Mouse (Mus musculus) gastrocnemius, adult 2 months (tissue): Measurements from ENCODE around the gene A930018P22Rik. TPM values are rescaled to one million over a fixed set of nuclear protein-coding genes. Genes with fewer than 3 reads are reported as not detected.
"Not testable (repeated sequence)": the region's sequence is repeated elsewhere in the genome, so short reads cannot be mapped to it uniquely, and the experiment has no call there.

Experiments used
- DNase-seq: peaks from one replicate; pipeline ENCODE4 v3.0.0; 2022
- H3K27ac ChIP-seq: fragments of 200-600 bp; 2 replicates; pipeline ENCODE4 v1.8.1; 2022; ENCODE audit warnings: mild to moderate bottlenecking
- H3K4me3 ChIP-seq: fragments of 200-600 bp; 2 replicates; pipeline ENCODE4 v1.8.1; 2022; ENCODE audit warnings: mild to moderate bottlenecking, moderate library complexity
- CTCF ChIP-seq: fragments of 200-600 bp; IDR thresholded peaks from 2 replicates; pipeline ENCODE4 v1.8.1; 2022; ENCODE audit warnings: antibody characterized with exemption, mild to moderate bottlenecking, moderate library complexity
- intact Hi-C: fragments of 180-260 bp; cut with DNase I; formaldehyde crosslinking; loops from one replicate; pipeline ENCODE4 v1.15.1; 2025
- total RNA-seq, 2 experiments: library from RNA; stranded (reverse); gene quantifications; 2 replicates each; pipeline ENCODE4 v1.2.3; 2021

A930018P22Rik gene
- total RNA-seq, 2 experiments from 2014 or later: 0.39 to 0.61 TPM

DNA sequence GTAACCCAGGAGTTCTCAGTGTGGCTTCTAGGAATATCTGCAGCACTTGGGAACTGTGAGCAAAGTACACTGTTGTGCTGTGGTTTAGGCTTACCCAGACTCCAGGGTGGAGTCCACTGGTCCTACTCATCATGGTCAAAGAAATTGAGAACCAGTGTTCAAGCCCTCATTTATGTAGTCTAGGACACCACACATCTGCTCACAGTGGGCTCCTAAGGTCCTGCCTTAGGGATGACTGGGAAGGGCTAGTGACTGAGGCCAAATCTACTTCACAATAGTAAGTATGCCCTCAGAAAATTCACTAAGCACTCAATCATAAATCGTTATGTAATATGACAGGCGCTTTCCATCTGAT is 23.4 kb upstream of the A930018P22Rik start:
- no peak overlapping the region for H3K4me3 ChIP-seq
- intact Hi-C loops: no loop called here
- DNase-seq: no peak
- no peak for TF ChIP-seq CTCF
- no peak overlapping the region for H3K27ac ChIP-seq

DNA sequence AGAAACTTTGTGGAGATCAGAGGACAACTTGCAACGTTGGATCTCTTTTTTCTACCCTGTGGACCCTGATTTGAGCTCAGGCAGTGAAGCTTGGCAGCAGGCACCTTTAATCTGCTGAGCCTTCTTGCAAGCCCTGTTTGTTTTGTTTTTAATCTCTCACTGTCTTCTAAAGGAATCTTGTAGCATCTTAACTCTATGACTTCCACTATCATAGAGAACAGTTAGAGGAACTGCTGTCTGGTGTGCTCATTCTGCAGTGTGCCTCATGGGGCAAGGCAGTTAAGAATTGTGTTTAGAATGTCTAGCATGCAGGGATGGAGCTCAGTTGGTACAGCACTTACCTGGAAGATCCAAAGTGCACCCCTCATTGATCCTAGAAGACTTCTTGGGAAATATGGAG is 22.6 kb upstream of the A930018P22Rik start:
- TF ChIP-seq CTCF: no peak
- no peak overlapping the region for H3K4me3 ChIP-seq
- intact Hi-C loops: no loop called here

DNA sequence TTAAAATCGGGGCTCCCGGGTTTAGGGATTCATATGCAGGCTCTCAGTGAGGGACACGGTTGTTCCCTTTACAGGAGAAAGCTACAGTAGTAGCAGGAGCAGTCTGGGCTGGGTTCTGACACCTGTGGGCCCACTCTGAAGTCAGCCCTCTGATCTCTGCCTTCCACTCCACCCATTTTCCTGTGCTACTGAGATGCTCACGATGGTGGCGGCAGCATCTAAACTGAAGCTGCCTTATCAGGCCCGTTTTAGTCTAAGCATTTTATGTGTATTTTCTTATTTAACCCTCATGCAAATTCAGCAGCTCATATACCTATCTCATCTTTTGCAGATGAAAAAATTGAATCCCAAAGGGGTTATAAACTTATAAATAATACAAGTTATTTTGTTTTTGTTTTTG is 17.8 kb upstream of the A930018P22Rik start:
- intact Hi-C loops: no loop called here
- Histone ChIP-seq H3K4me3 (no peak overlapping the region), H3K27ac (no peak overlapping the region)
- DNase-seq: no peak
- no peak for TF ChIP-seq CTCF

More for the DNA sequence above, 22.6 kb upstream of the A930018P22Rik start:
- no peak overlapping the region for H3K27ac ChIP-seq
- no peak for DNase-seq

DNA sequence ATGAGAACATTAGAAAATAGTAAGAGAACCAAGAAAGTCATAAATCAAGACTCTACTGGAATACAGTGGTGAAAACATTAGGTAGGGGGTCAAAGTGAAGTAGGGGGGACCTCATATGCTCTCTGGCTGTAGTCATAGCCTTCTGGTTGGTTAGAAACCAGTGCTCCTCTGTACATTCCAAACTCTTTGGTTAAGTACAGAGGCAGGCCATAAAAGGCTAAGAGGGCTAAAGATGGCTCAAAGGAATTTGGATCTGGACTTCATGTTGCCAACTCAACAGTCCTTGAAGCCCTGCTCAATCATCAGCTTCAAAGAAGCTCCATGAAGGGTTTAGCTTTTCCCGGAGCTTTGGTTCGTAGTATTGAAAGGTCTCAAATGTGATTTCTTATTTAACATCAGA is 13.5 kb upstream of the A930018P22Rik start:
- H3K4me3 ChIP-seq, intact Hi-C loops, H3K27ac ChIP-seq, DNase-seq: not testable (repeated sequence)

DNA sequence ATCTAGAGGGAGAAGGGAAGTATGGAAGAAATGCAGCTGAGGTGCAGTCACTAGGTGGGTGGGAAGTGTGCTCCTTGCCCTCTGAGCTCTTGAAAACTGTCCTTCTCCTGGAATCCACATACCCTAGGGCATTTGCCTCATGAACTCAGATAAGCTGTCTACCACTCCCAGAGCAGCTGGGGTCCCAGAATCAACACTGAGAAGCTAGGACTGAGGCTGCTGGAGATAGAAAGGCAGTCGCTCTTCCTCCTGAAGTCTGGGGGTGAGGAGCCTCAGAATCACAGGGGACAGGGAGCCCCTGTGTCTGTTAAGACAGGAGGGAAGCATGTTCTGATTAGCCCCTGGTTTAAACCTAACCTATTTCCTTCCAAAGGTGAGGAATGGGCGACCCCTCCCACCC is 13.0 kb upstream of the A930018P22Rik start:
- no peak for DNase-seq
- TF ChIP-seq CTCF: no peak
- Histone ChIP-seq H3K27ac (no peak overlapping the region; the same call in 1 of the 2 replicates), H3K4me3 (no peak overlapping the region)
- intact Hi-C loops: no loop called here

DNA sequence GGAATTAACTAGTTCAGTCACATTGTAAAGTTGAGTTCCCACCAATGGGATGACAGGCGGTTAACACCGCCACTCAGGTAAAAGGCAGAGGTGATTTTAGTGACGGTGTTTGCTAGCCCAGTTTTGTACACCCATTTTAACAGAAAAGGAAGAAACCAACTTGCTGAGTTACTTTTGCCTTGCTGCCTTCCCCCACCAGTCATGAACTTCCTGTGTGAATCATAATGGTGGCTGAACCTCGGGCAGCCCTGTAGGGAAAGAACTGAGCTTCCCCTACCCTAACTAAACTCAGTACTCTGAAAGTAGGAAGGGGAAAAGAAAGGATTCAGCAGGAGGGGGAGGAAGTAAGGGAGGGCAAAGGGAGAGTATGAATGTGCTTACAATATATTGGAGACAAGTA is 12.5 kb upstream of the A930018P22Rik start:
- TF ChIP-seq CTCF: no peak
- intact Hi-C loops: no loop called here
- Histone ChIP-seq H3K27ac (no peak overlapping the region), H3K4me3 (no peak overlapping the region)
- DNase-seq: no peak

DNA sequence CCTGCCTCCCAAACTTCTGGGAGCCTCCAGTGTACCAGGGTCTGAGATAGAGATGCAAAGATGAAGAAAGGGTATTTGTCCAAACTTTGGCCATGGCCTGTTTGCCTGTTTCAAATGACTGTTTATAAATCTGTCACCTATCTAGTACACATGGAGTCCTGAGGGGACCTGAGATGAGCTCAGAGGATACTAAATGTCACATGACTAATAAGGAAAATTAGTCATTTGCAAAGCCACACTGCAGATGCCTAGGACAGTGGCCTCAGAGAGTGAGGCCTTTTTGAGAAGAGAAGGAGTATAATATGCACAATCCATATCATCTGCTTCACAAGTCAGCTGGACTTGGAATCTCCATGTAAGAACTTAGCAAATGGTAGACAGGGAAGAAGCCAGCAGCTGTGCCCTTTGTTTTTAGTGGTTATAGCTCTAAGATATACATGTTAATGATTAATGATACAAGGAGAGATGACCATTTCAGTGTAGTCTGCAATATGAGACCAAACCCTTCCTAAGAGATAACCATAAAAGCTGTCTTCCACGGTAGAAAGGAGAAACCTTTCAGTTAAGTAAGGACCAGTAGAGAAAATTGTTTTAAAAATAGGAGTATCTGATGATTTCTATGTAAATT is 11.3 kb upstream of the A930018P22Rik start:
- intact Hi-C loops, H3K4me3 ChIP-seq, H3K27ac ChIP-seq, DNase-seq: not testable (repeated sequence)

DNA sequence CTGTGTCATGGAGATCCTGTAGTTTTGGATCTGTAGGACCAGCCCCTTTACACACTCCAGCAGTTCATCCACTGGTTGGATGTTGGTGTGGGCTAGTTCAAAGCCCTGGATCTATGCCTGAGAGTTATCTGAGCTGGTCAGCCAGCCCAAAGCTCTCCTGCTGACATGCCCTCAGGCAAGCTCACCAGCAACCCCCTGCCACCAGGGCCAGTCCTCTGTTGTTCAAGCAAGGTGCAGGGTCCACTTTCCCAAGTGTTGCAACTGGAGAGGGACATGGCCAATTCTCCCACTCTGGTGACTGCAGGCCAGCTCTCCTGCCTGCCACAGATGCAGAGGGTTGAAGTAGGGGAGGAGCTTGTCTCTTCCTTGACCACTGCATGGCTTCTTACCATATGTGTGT is 9.0 kb upstream of the A930018P22Rik start:
- DNase-seq, intact Hi-C loops, H3K4me3 ChIP-seq, H3K27ac ChIP-seq: not testable (repeated sequence)

DNA sequence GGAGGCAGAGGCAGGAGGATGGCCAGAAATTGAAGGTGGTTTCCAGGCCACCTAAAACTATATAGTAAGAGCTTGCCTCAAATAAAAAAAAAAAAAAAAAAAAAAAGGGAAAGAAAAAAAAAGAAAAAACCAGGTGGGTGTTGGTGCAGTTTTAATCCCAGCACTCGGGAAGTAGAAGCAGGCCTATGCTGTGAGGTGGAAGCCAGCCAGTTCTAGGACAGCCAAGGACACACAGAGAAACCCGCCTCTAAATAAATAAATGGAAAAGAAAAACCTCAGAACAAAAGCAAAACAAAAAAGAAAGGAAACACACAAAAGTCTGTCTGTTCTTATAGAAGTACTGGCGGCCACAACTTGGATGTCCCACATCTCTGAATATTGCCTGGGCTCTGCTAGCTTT is 7.7 kb upstream of the A930018P22Rik start:
- no peak for DNase-seq
- H3K4me3 ChIP-seq: no peak overlapping the region
- no peak overlapping the region for H3K27ac ChIP-seq
- intact Hi-C loops: no loop called here
- no peak for TF ChIP-seq CTCF

DNA sequence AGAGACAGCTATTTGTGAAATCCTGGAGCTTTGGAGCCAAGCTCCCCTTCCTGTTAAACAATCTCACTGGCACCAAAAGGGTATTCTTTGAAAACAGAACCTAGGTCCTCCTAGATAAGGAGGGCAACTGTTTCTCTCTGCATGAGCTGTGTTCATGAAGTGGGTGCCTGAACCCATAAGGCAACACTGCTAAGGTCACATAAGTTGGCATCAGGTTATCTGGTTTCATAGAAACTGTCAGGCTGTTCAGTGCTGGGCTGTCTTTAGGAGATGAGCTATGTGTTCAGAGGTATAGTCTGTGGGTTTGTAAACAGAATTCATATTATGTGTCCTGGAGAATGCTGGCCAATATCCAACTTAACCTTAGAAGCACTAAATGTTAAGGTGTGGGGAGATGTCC is 5.4 kb upstream of the A930018P22Rik start:
- H3K4me3 ChIP-seq, intact Hi-C loops, H3K27ac ChIP-seq, DNase-seq: not testable (repeated sequence)

DNA sequence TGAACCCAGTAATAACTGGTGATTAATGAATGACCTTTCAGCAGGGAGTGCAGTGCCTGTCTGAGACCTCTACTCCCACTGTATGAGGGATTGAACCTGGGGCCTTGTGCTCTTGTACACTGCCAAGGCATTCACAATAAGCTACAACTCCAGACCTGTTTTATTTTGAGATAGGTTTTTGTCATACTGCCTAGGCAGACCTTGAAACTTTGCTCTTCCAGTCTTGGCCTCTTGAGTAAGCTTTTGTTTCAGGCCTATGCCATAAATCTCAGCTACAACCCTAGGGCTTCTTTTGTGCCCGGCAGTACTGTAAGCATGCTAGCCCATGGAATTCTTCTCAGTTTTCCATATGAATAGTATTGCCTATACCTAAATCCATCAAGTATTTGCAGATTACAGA is 3.5 kb upstream of the A930018P22Rik start:
- intact Hi-C loops: no loop called here
- no peak for DNase-seq
- Histone ChIP-seq H3K27ac (peak overlapping the region; percentile 93), H3K4me3 (no peak overlapping the region)
- no peak for TF ChIP-seq CTCF

DNA sequence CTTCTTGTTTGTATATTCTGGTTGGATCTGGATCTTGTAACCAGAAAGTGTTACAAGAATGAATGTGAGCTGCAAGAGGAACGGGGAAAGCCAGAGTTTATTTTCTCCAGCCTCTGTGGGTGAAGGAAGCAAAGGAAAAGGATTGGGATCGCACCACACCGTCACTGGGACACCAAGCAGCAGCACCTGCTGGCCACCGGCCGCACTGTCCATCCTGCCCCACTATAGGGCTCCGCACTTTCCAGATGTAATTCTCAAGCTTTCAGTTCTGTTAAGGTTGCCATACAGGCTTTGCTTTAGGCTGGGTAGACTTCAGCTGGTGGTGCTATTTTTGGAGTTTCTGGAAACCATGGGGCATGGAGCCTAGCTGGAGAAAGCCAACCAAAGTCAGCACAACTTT is 2.3 kb upstream of the A930018P22Rik start:
- Histone ChIP-seq H3K4me3 (peak overlapping the region; percentile 52), H3K27ac (peak overlapping the region; percentile 93)
- DNase-seq: peak; percentile 56
- intact Hi-C loops: loop anchor here (5.0 kb wide), 1 partner anchor 472 kb away; the partner anchor contains the start of gene Cstf3
- TF ChIP-seq CTCF: peak; percentile 35; the same call in 1 of the 2 replicates

DNA sequence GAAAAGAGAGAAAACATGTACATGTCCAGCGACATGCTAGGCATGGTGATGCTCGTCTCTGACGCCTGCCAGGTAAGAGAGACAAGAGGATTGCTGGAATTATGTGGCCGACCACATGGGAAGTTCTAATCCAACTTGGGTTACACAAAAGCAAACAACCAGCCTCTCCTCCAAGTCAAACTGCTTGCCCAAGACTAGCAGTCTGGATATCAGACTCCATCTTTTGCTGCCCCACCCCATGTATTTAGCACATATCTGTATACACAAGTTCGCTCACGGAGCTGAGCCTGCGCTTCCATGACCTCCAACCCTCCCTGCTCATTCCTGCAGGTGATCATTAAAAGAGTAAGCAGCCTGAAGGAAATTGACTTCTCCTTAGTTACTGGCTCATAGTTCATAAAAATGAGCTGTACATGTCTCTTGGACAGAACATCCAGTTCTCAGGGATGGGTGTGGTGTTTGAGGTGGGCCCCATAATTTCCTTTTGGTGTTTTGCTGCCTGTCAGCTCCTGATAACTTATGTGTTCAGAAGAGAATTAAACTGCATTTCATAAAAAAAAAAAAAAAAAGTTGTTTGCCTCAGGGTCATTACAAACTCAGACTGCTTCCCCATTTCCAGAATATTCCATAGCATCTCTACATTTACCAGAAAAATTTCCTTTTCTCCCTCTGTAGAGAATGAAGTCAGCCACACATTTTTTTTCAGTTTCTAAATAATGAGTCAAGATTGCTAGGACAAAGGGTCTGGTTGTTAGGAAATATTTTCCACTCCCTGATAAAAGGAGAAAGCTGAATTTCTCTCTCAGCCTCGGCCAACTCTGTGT is 676 bp upstream of the A930018P22Rik start:
- intact Hi-C loops: loop anchor here (2.0 to 5.0 kb wide), 2 partner anchors 87 to 470 kb away; partner anchors contain the start of gene Cstf3
- no peak for TF ChIP-seq CTCF
- DNase-seq: no peak
- H3K27ac ChIP-seq: peak overlapping the region; percentile 93
- H3K4me3 ChIP-seq: peak overlapping the region; percentile 83
